ENCODE assay signal across 17 mouse cellular contexts in genomic region chr4:47332812-47333343, GRCm38 (mm10). TPM values are rescaled to one million over a fixed set of nuclear protein-coding genes. Genes with fewer than 3 reads are reported as not detected.
DNase-seq lines count a peak whose midpoint lies in the region; ATAC-seq and TF ChIP-seq lines count a peak whose summit lies in the region.
"Had no signal": no experiment of that assay in that cellular context is flagged by ENCODE, and none has a peak within 500 bp of the region (broad histone marks: within the 10 kb centered on the region; RNA-seq: fewer than 3 reads in every experiment).

No protein-coding gene starts in this region.

- no peaks in the 10 kb centered on the region for H3K27me3 ChIP-seq in forebrain, embryonic 15.5 days
- no peaks in the 10 kb centered on the region for H3K27me3 ChIP-seq in forebrain, embryonic 14.5 days (replicated peaks; ENCODE audit: control insufficient read depth, insufficient read depth, low read length)
- H3K27me3 ChIP-seq in forebrain, postnatal 0 days (ENCODE audit: insufficient read depth, low read length), result no peaks in the 10 kb centered on the region
- peaks cover 3% of the 10 kb centered on the region; the same call in 1 of the 2 replicates for H3K27me3 ChIP-seq in forebrain, embryonic 12.5 days
- H3K27me3 ChIP-seq: embryonic facial prominence, embryonic 12.5 days had no signal

- H3K4me3 ChIP-seq in forebrain, embryonic 15.5 days, result no peak overlapping the region
- H3K4me3 ChIP-seq in forebrain, embryonic 14.5 days (ENCODE audit: low read depth, low read length), result no peak overlapping the region
- H3K4me3 ChIP-seq in forebrain, postnatal 0 days (ENCODE audit: low read depth, low read length), result no peak overlapping the region
- no peak overlapping the region for H3K4me3 ChIP-seq in forebrain, embryonic 12.5 days (replicated peaks)
- no peak overlapping the region for H3K4me3 ChIP-seq in cortical plate, adult 2 months (ENCODE audit: insufficient read depth, low read length)
- H3K4me3 ChIP-seq: embryonic facial prominence, embryonic 12.5 days had no signal

- no peak overlapping the region for H3K9ac ChIP-seq in forebrain, embryonic 15.5 days (replicated peaks)
- no peak overlapping the region for H3K9ac ChIP-seq in forebrain, embryonic 14.5 days (ENCODE audit: low read length)
- H3K9ac ChIP-seq in forebrain, postnatal 0 days, result no peak overlapping the region
- no peak overlapping the region for H3K9ac ChIP-seq in forebrain, embryonic 12.5 days
- H3K9ac ChIP-seq: embryonic facial prominence, embryonic 12.5 days had no signal

- 77% methylated on average over 6 of the region's 6 CpGs for WGBS in forebrain, embryonic 15.5 days
- WGBS in forebrain, embryonic 14.5 days, result 76% methylated on average over 6 of the region's 6 CpGs
- 61% methylated on average over 6 of the region's 6 CpGs for WGBS in forebrain, postnatal 0 days
- 90% methylated on average over 6 of the region's 6 CpGs for WGBS in forebrain, embryonic 12.5 days

- no peak for TF ChIP-seq POLR2A in brain, embryonic 14.5 days (IDR thresholded peaks at IDR 0.05; ENCODE audit: borderline replicate concordance, extremely low read depth, insufficient read depth, insufficient read length, poor library complexity, severe bottlenecking)
- TF ChIP-seq POLR2A in cortical plate, adult 2 months (IDR thresholded peaks at IDR 0.05; ENCODE audit: extremely low read depth, insufficient read depth, low read length), result no peak

- H3K36me3 ChIP-seq in forebrain, embryonic 15.5 days, result no peaks in the 10 kb centered on the region
- no peaks in the 10 kb centered on the region for H3K36me3 ChIP-seq in forebrain, embryonic 14.5 days (ENCODE audit: control insufficient read depth, insufficient read depth, low read length)
- H3K36me3 ChIP-seq in forebrain, postnatal 0 days (ENCODE audit: insufficient read depth), result no peaks in the 10 kb centered on the region
- H3K36me3 ChIP-seq in forebrain, embryonic 12.5 days (replicated peaks), result no peaks in the 10 kb centered on the region
- H3K36me3 ChIP-seq: embryonic facial prominence, embryonic 12.5 days had no signal

- no peaks in the 10 kb centered on the region for H3K9me3 ChIP-seq in forebrain, embryonic 15.5 days
- H3K9me3 ChIP-seq in forebrain, embryonic 14.5 days (replicated peaks; ENCODE audit: control insufficient read depth, low read length), result no peaks in the 10 kb centered on the region
- H3K9me3 ChIP-seq in forebrain, postnatal 0 days (ENCODE audit: low read length), result no peaks in the 10 kb centered on the region
- no peaks in the 10 kb centered on the region for H3K9me3 ChIP-seq in forebrain, embryonic 12.5 days
- H3K9me3 ChIP-seq: embryonic facial prominence, embryonic 12.5 days had no signal

- H3K27ac ChIP-seq in forebrain, embryonic 15.5 days (replicated peaks), result peak overlapping the region; percentile 49
- H3K27ac ChIP-seq in forebrain, embryonic 14.5 days (ENCODE audit: low read depth, low read length), result no peak overlapping the region
- H3K27ac ChIP-seq in forebrain, postnatal 0 days (ENCODE audit: low read depth, low read length), result no peak overlapping the region
- no peak overlapping the region for H3K27ac ChIP-seq in forebrain, embryonic 12.5 days
- 0 out of 2 replicates have a peak overlapping the region, but pooled peaks have one; percentile 12 for H3K27ac ChIP-seq in cortical plate, adult 2 months (ENCODE audit: insufficient read depth, low read length)
- H3K27ac ChIP-seq: embryonic facial prominence, embryonic 12.5 days had no signal

- no peak for DNase-seq in forebrain, embryonic 14.5 days (ENCODE audit: low spot score)
- peak; percentile 37 for DNase-seq in forebrain, postnatal 0 days
- DNase-seq in brain, embryonic 14.5 days (ENCODE audit: low read depth), result peak; percentile 26
- no peak for DNase-seq in layer of hippocampus, adult 11-12 months (ENCODE audit: low spot score)
- DNase-seq: adrenal gland, adult 2 months; adrenal gland, postnatal 10 days; adrenal gland, postnatal 25 days; cerebellum, adult 11-12 months; cerebellum, adult 2 months; cerebellum, adult 9-10 months; cerebellum, postnatal 10 days; cerebellum, postnatal 25 days; embryo, embryonic 11 days had no signal

- no peaks in the 10 kb centered on the region for H3K4me1 ChIP-seq in forebrain, embryonic 15.5 days
- no peaks in the 10 kb centered on the region for H3K4me1 ChIP-seq in forebrain, embryonic 14.5 days (ENCODE audit: control insufficient read depth, insufficient read depth, low read length)
- H3K4me1 ChIP-seq in forebrain, postnatal 0 days (ENCODE audit: insufficient read depth), result no peaks in the 10 kb centered on the region
- H3K4me1 ChIP-seq in forebrain, embryonic 12.5 days, result no peaks in the 10 kb centered on the region
- H3K4me1 ChIP-seq in cortical plate, adult 2 months (ENCODE audit: control insufficient read depth, insufficient read depth, low read length), result no peaks in the 10 kb centered on the region
- H3K4me1 ChIP-seq: embryonic facial prominence, embryonic 12.5 days had no signal

- H3K4me2 ChIP-seq in forebrain, embryonic 15.5 days (replicated peaks), result no peak overlapping the region
- no peak overlapping the region for H3K4me2 ChIP-seq in forebrain, embryonic 14.5 days (ENCODE audit: low read length)
- H3K4me2 ChIP-seq in forebrain, postnatal 0 days (ENCODE audit: low read depth), result no peak overlapping the region
- no peak overlapping the region for H3K4me2 ChIP-seq in forebrain, embryonic 12.5 days
- H3K4me2 ChIP-seq: embryonic facial prominence, embryonic 12.5 days had no signal

- TF ChIP-seq CTCF in forebrain, postnatal 0 days (IDR thresholded peaks at IDR 0.05; ENCODE audit: low read depth), result no peak
- TF ChIP-seq CTCF in brain, embryonic 14.5 days (IDR thresholded peaks at IDR 0.05; ENCODE audit: borderline replicate concordance, extremely low read depth, insufficient read depth, insufficient read length), result no peak
- no peak for TF ChIP-seq CTCF in cortical plate, adult 2 months (IDR thresholded peaks at IDR 0.05; ENCODE audit: extremely low read depth, insufficient read depth, low read length)

- no peak; the same call in 1 of the 2 replicates for ATAC-seq in forebrain, embryonic 15.5 days (replicated peaks)
- no peak; the same call in 1 of the 2 replicates for ATAC-seq in forebrain, embryonic 14.5 days
- ATAC-seq in forebrain, postnatal 0 days, result peak; percentile 89
- ATAC-seq in forebrain, embryonic 12.5 days (ENCODE audit: low FRiP score), result no peak

RNA-seq across cellular contexts. Expression of gene Tgfbr1, which starts 20.1 kb away (rescaled TPM):
- polyA plus RNA-seq in forebrain, embryonic 15.5 days (2015; fragmentation: Nextera tagmentation; extraction: Ambion mirVana), result 42.3 and 46.5 TPM in 2 replicates
- 43.1 and 43.9 TPM in 2 replicates for polyA plus RNA-seq in forebrain, embryonic 14.5 days (2014; fragmentation: Nextera tagmentation; extraction: Ambion mirVana)
- 46.9 and 47.5 TPM in 2 replicates for total RNA-seq in forebrain, postnatal 0 days (2014; rRNA removed)
- polyA plus RNA-seq in forebrain, postnatal 0 days (2015; fragmentation: Nextera tagmentation; extraction: Ambion mirVana), result 13.9 and 16.8 TPM in 2 replicates
- polyA plus RNA-seq in forebrain, embryonic 12.5 days (2016; fragmentation: Nextera tagmentation; extraction: Ambion mirVana), result 99.1 and 103 TPM in 2 replicates
- 42.0 and 44.8 TPM in 2 replicates for polyA plus RNA-seq in brain, embryonic 14.5 days (2012; rRNA removed)
- 15.1 and 15.3 TPM in 2 replicates for polyA plus RNA-seq in cortical plate, adult 2 months (2012; rRNA removed)

Comparison
In these comparisons a context has a peak if more than half of its experiments do, and no peak if none do; other contexts are left out.
1. H3K27ac ChIP-seq: peak in forebrain, embryonic 15.5 days (single experiment) and cortical plate, adult 2 months (single experiment); none in forebrain, embryonic 14.5 days (single experiment), forebrain, postnatal 0 days (single experiment) and forebrain, embryonic 12.5 days (single experiment).
2. DNase-seq: peak in forebrain, postnatal 0 days (single experiment) and brain, embryonic 14.5 days (single experiment); none in forebrain, embryonic 14.5 days (single experiment) and layer of hippocampus, adult 11-12 months (single experiment).